Mouse (Mus musculus): ENCODE results near the gene Ano2.

Gene Ano2

DNA sequence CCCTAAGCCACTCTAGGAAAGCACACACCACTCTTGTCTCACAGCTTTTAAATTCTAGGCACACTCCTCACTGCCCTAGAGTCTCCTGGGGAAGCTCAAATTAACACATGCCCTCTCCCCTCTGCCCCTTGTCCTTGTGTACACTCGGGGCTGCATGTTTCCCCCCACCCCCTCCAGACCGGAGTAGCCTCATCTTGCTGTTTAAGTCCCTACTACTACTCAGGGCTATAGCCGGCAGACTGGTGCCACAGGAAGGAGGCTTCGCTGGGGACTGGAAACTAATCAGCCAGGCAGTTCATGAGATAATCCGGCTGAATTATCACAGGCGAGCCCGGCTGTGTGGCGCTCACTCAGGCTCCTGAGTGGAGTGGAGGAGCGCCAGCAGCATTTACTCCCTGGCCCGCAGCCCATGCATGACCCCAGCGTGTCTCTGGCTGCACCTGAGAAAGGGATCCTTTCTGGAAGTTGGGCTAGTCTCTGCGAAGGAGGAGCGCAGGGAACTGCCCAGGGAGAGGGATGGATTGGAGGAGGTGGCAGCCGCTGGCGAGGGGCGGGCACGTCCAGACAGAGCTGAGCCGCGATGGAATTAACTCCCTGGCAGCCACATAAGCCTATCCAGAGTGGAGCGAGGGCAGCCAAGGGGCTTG lies at the start of gene Ano2:
Ano2 (plus strand) TSS at position 363 of the 647 bp plus-strand sequence.
- peak; percentile 18 for DNase-seq (ENCODE audit: low read depth, low spot score)

DNA sequence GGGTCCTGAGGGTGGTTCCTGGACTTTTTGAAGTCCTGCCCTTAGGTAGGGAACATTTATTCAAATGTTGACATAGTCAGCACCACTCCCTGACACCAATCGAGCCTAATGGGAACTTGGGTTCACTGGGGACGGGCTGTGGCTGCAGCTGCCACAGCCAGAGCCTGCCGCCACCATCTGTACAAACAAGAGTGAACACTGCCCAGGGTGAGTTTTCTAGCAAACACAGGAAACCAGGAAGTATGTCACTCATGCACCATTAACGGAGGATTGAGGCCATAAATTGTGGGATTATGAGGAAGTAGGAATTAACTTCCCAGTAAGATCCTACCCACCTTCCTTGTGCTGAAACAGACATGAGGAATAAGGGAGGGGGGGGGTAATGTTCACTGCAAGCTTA lies 49.7 kb upstream of the Ano2 start:
- DNase-seq (ENCODE audit: low read depth, low spot score), result peak; percentile 20

DNA sequence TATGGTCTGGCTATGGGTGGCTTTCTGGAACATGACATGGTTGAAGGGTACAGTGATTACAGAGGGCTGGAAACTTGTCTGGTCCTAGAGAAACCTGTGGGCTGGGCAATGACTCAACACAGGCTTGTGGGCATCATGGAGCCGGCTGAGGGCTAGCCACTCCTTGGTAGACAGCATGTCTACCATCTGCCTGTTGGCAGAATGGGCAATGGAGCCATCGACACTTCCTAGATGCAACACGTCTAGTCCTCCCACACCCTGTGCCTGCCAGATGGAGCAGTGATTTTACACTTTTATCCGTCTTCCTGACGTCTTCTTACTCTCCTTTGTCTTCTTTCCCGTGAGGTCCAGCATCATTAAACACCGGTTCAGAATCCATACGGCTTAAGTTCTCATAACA lies 49.1 kb upstream of the Ano2 start:
- no peak for DNase-seq (ENCODE audit: low read depth, low spot score)

DNA sequence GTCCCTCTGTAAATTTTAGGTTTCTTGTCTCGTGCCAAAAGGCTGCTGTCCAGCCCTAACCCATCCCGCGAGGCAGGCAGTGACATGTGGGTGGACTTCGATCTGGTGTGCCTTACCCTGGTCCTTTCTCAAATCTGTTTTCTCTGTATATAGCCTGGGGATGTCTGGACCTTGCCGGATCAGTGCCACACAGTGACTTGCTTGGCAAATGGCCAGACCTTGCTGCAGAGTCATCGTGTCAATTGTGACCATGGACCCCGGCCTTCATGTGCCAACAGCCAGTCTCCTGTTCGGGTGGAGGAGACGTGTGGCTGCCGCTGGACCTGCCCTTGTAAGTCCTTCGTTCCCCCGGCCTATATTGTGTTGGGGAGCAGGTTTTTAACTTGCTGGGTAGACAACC lies 41.3 kb upstream of the Ano2 start:
- DNase-seq (ENCODE audit: low read depth, low spot score), result no peak

DNA sequence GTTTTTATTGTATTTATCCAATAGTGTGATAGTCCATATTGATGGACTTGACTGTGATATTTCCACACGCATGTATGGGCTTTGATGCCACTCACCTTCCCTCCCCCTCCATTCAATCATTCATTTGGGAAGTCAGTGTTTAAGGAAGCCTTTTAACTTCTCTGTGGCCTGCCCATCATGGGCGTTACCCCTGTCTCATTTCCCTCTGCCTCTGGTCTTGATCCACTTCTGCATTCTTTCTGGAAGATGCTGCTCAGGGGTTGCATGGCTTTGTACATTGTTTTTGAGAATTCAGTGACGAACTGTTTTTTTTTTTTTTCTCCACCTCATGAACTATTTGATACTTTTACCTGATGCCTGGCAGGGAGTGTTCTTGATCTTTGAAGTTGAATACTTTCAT lies 38.9 kb upstream of the Ano2 start:
- no peak for DNase-seq (ENCODE audit: low read depth, low spot score)

DNA sequence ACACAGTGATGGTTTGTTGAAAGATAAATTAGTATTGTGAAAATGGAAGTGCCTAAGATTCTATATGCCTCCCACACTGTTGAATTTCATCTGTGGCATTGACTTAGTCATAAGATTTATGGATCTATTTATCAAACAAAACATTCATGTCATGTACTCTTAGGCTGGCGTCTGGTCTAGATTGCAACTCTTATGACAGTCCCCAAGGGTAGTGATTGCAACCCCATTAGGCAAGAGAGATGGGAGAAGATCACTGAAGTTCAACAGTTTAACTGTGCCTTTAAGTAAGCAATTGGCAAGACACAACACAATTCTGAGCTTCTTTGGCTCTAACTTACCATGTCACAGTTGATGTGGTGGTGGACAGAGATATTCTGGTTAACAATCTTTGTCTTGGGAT lies 36.8 kb upstream of the Ano2 start:
- DNase-seq (ENCODE audit: low read depth, low spot score), result no peak

DNA sequence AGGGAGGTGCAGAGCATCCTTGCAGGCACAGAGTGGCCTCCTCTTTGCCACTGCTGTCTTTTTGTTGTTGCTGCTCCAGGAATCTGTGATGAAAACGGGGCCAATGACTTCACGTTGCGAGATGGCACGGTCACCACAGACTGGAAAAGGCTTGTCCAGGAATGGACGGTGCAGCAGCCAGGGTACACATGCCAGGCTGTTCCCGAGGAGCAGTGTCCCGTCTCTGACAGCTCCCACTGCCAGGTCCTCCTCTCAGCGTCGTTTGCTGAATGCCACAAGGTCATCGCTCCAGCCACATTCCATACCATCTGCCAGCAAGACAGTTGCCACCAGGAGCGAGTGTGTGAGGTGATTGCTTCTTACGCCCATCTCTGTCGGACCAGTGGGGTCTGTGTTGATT lies 33.3 kb upstream of the Ano2 start:
- DNase-seq (ENCODE audit: low read depth, low spot score), result no peak

DNA sequence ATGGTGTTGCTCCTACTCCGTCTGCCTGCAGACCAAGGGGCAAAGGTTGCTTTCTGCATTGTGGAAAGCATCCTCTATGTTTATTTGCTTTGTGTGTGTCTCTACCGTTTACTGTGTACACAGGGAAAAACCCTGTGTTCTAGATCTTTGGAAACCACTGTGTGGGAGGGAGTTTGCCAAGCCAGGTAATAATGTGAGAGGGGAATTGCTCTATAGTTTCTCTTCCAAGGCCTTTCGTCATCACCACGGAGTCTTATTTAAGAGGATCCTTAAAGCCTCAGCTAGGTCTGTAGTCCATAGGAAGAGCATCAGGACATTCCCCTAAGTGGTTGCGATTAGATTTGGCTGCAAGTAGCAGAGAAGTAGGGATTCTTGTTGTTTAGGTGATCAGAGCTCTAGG lies 32.3 kb upstream of the Ano2 start:
- DNase-seq (ENCODE audit: low read depth, low spot score), result no peak

DNA sequence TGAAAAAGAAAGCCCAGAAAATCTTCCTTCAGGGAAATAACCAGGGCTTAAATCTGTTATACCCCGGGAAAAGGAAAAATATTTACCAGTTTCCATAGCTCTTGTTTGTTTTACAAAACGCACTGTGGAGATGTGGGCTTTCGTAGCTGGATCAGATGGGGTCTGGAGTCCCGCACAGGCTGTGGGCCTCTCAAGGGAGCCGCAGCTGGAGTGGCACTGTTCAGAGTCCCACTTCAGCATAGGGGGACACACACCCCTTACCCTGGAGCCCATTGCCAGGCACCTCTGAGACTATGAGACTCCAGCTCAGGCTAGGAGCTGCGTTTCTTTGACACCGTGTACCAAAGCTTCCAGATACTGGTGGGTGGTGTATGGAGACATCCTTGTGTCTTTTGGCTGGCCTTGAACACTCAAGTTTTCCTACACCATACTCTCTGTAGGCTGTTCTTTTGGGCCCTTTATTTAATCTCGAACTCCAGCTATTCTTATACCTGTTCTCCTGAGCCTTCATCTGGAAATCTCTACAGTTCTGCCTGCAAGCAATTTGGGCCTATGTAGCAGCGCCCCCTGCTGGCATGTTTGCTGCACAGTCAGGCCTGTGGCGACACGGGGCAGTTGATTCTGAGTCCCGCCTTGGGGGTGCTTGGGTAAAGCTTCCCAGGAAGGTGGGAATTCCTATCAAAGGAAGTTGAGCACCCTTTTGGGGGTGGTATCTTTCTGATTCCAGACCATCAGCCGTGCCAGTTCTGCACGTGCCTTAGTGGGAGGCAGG lies 28.9 kb upstream of the Ano2 start:
- peak; percentile 83 for DNase-seq (ENCODE audit: low read depth, low spot score)

DNA sequence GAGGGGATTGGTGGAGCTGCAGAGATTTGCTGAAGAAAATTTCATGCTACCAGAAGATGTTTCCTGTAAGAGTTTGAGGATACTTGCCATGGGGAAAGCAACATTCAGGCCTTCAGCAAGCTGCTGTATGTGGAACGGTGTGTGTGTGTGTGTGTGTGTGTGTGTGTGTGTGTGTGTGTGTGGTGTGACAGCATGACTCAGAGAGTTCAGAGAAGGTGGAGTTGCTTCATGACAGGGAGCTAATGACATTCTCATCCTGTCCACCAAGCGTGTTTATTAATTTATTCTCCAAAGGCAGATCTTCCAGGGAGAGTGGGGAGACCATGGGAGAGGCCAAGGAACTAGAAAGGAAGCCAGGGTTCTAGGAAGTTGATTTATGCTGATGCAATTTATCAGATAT lies 26.3 kb upstream of the Ano2 start:
- DNase-seq (ENCODE audit: low read depth, low spot score), result no peak

DNA sequence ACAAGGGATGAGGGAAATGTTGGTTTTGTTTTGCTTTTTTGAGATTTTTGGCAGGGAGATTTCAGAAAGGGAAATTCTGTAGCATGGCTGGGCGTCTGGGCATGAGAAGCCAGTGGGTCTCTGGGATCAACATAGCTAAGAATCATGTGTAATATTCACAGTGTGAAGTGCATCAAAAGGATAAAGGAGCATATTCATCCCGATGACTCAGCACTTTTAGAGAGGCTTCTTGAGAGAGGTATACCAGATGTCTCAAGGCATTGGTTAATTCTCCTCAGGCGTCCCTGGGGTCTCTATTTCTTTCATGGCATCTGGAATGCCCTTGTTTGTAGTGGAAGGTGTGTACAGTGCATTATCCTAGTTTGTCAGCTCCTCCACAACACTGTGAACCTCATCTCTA lies 18.4 kb upstream of the Ano2 start:
- no peak for DNase-seq (ENCODE audit: low read depth, low spot score)

DNA sequence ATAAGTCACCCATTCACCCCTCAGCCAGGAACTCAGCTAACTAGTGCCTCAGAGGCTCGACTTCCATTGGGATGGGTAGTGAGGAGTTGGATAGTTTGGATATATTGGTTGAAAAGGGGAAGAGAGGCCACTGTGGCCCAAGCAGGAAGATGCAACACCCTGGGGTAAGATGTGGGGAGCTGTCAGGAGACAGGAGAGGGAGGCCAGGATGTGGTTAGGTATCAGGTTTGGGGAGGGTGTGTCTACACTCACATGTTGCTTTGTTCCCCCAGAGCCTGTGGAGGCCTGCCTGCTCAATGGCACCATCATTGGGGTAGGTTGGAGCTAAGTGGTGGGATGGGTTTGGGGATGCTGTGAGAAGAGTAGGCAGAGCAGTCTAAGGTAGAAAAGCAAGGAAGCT lies 11.7 kb upstream of the Ano2 start:
- DNase-seq (ENCODE audit: low read depth, low spot score), result no peak

DNA sequence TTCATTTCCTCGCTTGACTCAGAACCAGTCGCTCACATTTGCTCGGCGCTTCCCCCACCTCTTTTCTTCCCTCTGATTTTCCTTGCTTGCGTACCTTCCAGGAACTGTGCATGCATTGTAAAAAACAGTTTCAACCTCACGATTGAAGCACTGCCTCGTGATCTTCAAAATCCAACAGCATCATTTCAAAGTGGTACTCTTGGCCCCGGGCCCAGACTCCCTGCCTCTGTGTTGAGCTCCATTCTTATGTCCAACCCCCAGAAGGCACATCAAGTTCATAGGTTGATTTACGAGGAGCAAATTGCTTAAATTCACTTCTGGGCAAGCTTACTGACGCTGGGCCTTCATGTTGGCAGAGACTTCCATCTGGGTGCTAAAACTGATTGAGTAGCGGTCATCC lies 9.6 kb upstream of the Ano2 start:
- peak; percentile 12 for DNase-seq (ENCODE audit: low read depth, low spot score)

DNA sequence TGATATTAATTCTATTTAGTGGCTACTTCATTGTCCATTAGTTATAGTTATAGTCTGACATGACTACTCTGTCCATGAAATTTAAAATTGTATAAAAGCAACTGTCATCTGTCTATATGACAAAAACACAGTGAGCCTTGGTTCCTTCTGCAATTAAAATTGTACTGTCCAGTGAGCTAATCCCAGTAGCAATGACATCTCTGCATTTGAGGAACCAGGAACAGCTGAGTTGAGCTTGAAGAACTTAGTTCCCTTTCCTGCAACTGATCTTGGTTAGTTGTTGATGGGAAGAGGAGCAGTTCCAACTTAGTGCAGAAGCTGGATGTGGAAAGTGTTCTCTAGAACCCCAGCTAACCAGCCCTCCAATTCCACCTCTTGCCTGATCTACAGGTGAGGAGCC lies 4.8 kb upstream of the Ano2 start:
- no peak for DNase-seq (ENCODE audit: low read depth, low spot score)

DNA sequence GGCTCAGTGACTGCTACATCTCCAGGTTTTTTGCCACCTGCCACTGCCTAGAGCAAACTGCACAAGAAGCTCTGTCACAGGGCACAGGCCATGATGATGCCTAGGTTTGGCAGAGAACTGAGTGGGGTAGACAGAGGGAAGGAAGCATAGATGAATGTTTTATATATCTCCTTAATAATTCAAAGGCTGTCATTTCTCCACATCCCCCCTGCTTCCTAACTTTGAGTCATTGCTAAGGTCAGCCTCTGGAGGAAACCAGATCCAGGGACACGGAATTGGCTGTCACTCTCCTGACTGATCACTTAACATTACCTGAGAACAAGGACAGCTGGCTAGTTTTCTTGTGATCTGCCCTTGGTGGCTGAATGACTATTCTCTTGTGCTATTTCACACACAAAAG lies 2.2 kb upstream of the Ano2 start:
- DNase-seq (ENCODE audit: low read depth, low spot score), result peak; percentile 9

DNA sequence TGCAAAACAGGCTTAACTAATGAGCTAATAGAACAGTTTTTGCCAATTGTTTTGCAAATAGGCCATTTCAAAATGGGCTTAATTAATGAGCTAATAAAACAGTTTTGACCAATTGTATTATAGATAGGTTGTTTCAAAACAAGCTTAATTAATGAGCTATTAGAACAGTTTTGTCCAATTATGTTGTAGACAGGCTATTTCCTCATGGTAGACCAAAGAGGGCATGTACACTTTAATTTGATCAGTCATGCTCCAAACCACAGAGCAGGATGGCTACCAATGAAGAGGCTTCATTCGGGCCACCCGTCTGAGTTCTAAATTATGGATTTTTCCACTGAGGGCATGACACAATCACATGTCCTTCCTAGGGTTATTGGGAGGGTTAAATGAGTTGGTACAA lies 10.9 kb downstream of the Ano2 start:
- no peak for DNase-seq (ENCODE audit: low read depth, low spot score)

DNA sequence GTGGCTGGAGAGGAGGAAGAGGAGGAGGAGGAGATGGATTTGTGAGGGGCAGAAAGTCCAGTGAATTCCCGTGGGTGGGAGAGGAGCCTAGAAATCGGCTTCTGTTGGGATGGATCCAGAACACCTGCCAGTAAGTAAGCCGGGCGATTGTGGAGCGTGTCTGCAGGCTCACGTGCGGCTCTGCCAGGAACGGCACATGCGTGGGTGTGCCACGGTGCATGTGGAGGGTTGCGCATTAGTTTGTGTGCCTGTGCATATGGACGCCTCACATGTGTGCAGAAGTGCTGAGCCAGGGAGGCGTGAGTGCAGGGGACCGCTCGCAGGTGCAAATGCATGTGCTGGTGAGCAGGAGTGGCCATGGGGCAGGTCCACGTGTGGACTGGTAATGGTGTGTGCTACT lies 21.0 kb downstream of the Ano2 start:
- no peak for DNase-seq (ENCODE audit: low read depth, low spot score)

DNA sequence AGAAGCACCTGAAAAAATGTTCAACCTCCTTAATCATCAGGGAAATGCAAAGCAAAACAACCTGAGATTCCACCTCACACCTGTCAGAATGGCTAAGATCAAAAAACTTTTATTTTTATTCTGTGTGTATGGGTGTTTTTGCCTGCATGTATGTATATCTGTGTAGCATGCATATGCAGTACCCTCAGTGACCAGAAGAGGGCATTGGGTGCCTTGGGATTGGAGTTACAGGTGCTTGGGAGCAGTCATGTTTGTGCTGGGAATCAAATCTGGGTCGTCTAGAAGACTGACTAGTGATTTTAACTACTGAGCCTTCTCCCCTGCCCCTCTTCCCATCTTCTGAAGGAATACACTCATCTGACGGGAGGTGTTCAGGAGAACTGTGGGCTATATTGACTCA lies 36.2 kb downstream of the Ano2 start:
- DNase-seq (ENCODE audit: low read depth, low spot score), result no peak

DNA sequence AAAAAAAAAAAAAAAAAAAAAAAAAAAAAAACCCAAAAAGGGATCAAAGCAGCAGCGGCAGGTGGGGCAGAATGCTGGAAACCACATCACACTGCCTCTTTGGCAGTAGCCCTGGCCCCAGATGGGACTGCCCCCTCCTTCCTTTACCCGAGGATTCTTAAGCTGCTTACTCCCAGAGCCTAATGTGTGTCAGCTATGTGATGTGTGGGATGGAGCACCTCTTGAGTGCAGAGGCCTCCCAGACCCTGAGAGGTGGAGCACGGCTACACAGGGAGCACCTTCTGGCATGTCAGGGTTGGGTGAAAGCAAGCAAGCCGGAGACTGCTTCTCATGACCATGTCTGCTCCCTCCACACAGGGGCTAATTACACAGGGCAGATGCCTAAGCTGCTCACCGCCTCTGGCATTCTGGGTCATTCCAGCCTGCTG lies 37.3 kb downstream of the Ano2 start:
- DNase-seq (ENCODE audit: low read depth, low spot score), result no peak

DNA sequence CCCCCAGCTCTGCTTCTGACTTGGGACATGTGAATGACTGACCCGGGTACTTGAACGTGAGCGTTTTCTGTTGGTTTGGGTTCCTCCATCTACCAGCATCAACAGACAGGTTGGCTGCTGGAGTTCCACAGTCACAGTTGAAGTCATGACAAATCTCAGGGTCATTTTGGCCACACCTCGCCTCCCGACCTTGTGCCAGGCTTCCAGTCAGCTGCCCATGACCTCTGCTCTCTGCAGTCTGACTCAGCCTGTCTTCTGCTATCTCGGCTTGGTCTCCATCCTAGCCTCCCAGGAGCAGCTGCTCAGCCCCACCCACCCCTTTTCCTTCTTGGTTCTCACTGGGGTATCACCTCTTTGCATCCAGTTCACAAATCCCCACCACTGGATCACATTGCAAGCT lies 39.3 kb downstream of the Ano2 start:
- DNase-seq (ENCODE audit: low read depth, low spot score), result no peak

DNA sequence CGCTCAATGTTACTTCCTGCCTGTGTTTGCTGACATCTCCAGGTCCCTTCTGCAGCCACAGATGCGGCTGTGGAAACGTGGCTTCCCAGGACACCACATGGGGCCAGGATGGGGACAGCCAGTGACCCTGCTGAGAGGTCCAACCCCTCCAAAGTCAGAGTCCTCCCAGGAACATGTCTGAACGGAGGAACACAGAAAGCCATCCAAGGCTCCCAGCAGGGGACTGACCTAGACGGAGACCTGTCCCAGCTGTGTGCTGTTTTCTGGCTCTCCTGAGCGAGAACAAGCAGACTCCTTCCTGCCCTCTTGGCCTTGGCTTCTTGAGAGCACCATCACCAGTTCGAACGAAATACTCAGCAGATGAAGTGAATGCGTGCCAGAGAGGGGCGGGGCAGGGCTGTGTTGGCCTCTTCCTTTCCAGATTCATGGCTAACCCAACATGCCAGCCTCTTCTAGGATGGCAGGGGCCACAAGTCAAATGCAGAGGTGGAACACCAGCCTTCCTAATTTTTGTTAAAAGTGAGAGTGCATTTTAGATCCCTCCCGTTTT lies 39.8 kb downstream of the Ano2 start:
- no peak for DNase-seq (ENCODE audit: low read depth, low spot score)

DNA sequence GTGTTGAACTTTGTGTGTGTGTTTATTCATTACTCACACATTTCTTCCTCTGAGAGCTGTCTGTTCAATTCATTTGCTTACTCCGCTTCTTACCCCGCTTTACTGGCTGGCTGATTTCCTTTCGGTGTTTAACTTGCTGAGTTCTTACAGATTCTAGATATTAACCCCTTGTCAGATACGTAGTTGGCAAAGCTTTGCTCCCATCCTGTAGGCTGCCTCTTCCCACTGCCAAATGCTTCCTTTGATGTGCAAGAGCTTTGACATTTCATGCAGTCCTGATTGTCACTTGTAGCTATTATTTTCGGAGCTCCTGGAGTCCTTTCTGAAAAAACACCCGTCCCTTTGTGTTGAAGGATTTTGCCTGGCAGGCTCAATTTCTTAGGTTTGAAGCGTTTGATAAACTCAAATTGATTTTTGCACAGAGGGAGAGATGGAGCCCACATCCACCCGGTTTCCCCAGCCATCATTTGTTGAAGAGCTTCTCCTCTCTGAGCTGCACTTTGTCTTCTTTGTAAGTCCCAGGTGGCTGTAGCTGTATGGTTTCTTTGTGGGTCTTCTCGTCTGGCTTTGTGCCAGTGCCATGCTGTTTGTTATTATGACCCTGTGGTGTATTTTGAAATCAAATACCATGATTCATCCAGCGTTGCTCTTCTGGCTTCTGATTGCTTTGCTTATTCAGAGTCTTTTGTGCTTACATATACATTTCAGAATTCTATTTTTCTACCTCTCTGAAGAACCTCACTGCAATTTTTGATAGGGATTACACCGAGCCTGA lies 47.5 kb downstream of the Ano2 start:
- peak; percentile 26 for DNase-seq (ENCODE audit: low read depth, low spot score)
